Mouse (Mus musculus) effector memory CD4-positive, alpha-beta T cell, adult 5 months (primary cell): ENCODE data around the gene Bmyc. TPM values are rescaled to one million over a fixed set of nuclear protein-coding genes. Genes with fewer than 3 reads are reported as not detected.

Source experiments
- polyA plus RNA-seq: library from polyadenylated mRNA; unstranded; fragments of 100-300 nt; shearing (Covaris generic); gene quantifications from one replicate; pipeline ENCODE4 v1.2.1, GENCODE M21; 2017

Gene Bmyc
- polyA plus RNA-seq: 21.5 TPM

GRCm38 (mm10) chr2:25706643-25707481 lies at the start of gene Bmyc:
Gene Bmyc (plus strand): TSS chr2:25706739.

GRCm38 (mm10) chr2:25657652-25658051 lies 48.9 kb upstream of the Bmyc start, which contains the start of gene Lcn5:
Gene Lcn5 (plus strand): TSS chr2:25657952.

GRCm38 (mm10) chr2:25676486-25676885 lies 30.1 kb upstream of the Bmyc start, which contains the start of gene Lcn6:
Gene Lcn6 (plus strand): TSS chr2:25676786.

GRCm38 (mm10) chr2:25682426-25682825 lies 24.1 kb upstream of the Bmyc start, which contains the start of gene Lcn10:
Gene Lcn10 (plus strand): TSS chr2:25682726.

GRCm38 (mm10) chr2:25699743-25700142 lies 6.8 kb upstream of the Bmyc start, which contains the start of gene Obp2a:
Gene Obp2a (plus strand): TSS chr2:25700043.

GRCm38 (mm10) chr2:25736709-25737108 lies 30.2 kb downstream of the Bmyc start, which contains the start of gene Obp2b:
Gene Obp2b (plus strand): TSS chr2:25737009.

Other genes with a start within 250 kb of the Bmyc start
- 3.2 TPM for gene Clic3, start 249.9 kb upstream of the Bmyc start, polyA plus RNA-seq
- gene Paxx, start 245.6 kb upstream of the Bmyc start, polyA plus RNA-seq: 57.3 TPM
- gene Ptgds, start 236.7 kb upstream of the Bmyc start, polyA plus RNA-seq: not detected
- gene Lcn12, start 212.8 kb upstream of the Bmyc start, polyA plus RNA-seq: not detected
- 67.4 TPM for gene Fbxw5, start 206.0 kb upstream of the Bmyc start, polyA plus RNA-seq
- gene C8g, start 205.0 kb upstream of the Bmyc start, polyA plus RNA-seq: 5.9 TPM
- 65.0 TPM for gene Traf2, start 159.8 kb upstream of the Bmyc start, polyA plus RNA-seq
- 209 TPM for gene Edf1, start 148.9 kb upstream of the Bmyc start, polyA plus RNA-seq
- 2.0 TPM for gene Mamdc4, start 131.9 kb upstream of the Bmyc start, polyA plus RNA-seq
- gene Phpt1, start 131.5 kb upstream of the Bmyc start, polyA plus RNA-seq: 48.3 TPM
- not detected for gene Ajm1, start 125.0 kb upstream of the Bmyc start, polyA plus RNA-seq
- 41.4 TPM for gene Rabl6, start 98.2 kb upstream of the Bmyc start, polyA plus RNA-seq
- gene Ccdc183, start 89.1 kb upstream of the Bmyc start, polyA plus RNA-seq: not detected
- 3.4 TPM for gene Tmem141, start 84.7 kb upstream of the Bmyc start, polyA plus RNA-seq
- not detected for gene Fcna, start 78.7 kb upstream of the Bmyc start, polyA plus RNA-seq
- not detected for gene Lcn8, start 53.6 kb upstream of the Bmyc start, polyA plus RNA-seq
- not detected for gene Lcn5, start 48.8 kb upstream of the Bmyc start, polyA plus RNA-seq
- not detected for gene Lcn6, start 30.0 kb upstream of the Bmyc start, polyA plus RNA-seq
- gene Lcn10, start 24.0 kb upstream of the Bmyc start, polyA plus RNA-seq: not detected
- gene Obp2a, start 6.7 kb upstream of the Bmyc start, polyA plus RNA-seq: not detected
- not detected for gene Obp2b, start 30.3 kb downstream of the Bmyc start, polyA plus RNA-seq
- gene Lcn3, start 58.8 kb downstream of the Bmyc start, polyA plus RNA-seq: not detected
- gene Lcn11, start 70.3 kb downstream of the Bmyc start, polyA plus RNA-seq: not detected
- not detected for gene Gm13539, start 75.5 kb downstream of the Bmyc start, polyA plus RNA-seq
- not detected for gene Glt6d1, start 109.1 kb downstream of the Bmyc start, polyA plus RNA-seq
- not detected for gene Lcn9, start 116.4 kb downstream of the Bmyc start, polyA plus RNA-seq
- not detected for gene Sohlh1, start 140.5 kb downstream of the Bmyc start, polyA plus RNA-seq
- gene Kcnt1, start 157.0 kb downstream of the Bmyc start, polyA plus RNA-seq: not detected